Mouse (Mus musculus) lung, adult 2 months (tissue): Measurements from ENCODE around the gene Cd5l.

Experiments
- CTCF ChIP-seq: fragments of 200-500 bp; IDR thresholded peaks from 2 replicates; pipeline ENCODE4 v1.5.1; 2011; ENCODE audit warnings: mild to moderate bottlenecking, low read length, control low read depth; ENCODE audit not compliant: insufficient read depth
- POLR2A ChIP-seq: fragments of 200-500 bp; IDR thresholded peaks from 2 replicates; pipeline ENCODE4 v1.6.1; 2011; ENCODE audit warnings: low read depth, mild to moderate bottlenecking, control low read depth, low read length, borderline replicate concordance; ENCODE audit errors: extremely low read depth

DNA sequence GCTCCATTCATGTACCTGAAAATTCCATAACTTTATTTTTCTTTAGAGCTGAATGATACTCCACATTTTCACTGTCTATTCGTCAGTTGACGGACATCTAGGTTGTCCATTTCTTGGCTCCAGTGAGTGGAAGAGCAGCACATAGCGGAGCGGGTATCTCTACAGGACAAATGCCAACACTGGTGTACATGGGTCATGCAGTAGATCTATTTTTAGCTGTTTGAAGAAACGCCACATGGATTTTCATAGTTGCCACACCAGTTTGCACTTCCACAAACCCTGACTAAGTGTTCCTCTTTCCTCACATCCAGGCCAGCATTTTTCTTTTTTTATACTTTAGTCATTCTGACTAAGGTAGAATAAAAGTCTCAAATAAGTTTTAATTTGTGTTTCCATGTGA, 19.8 kb upstream of the Cd5l start:
- TF ChIP-seq CTCF (no peak), POLR2A (no peak)
